Mouse (Mus musculus) heart, embryonic 16.5 days (tissue): Measurements from ENCODE around the gene Eva1b. TPM values are rescaled to one million over a fixed set of nuclear protein-coding genes. Genes with fewer than 3 reads are reported as not detected.
A peak's percentile ranks its signal among the peaks of the same experiment; 100 is the strongest.

Experiments used
- ATAC-seq: fragments of 200-750 bp; cut with Nextera tagmentation; replicated peaks from 2 replicates; pipeline ENCODE4 v1.8.0; 2017; ENCODE audit warnings: moderate number of reproducible peaks; ENCODE audit not compliant: insufficient read depth, low FRiP score; ENCODE audit errors: extremely low read depth
- H3K27ac ChIP-seq: fragments of 300-500 bp; sonication (generic); 2 replicates; pipeline ENCODE4 v1.5.1; 2014; ENCODE audit warnings: mild to moderate bottlenecking, low read length, control low read depth, moderate library complexity
- H3K27me3 ChIP-seq: fragments of 300-500 bp; sonication (generic); 2 replicates; pipeline ENCODE4 v1.6.1; 2014; ENCODE audit warnings: low read length, mixed read lengths; ENCODE audit not compliant: control insufficient read depth, insufficient read depth
- H3K36me3 ChIP-seq: fragments of 300-500 bp; sonication (generic); 2 replicates; pipeline ENCODE4 v1.6.1; 2014; ENCODE audit not compliant: control insufficient read depth, insufficient read depth
- H3K4me1 ChIP-seq: fragments of 300-500 bp; sonication (generic); 2 replicates; pipeline ENCODE4 v1.6.1; 2014; ENCODE audit warnings: low read length, mixed read lengths; ENCODE audit not compliant: control insufficient read depth, insufficient read depth
- H3K4me2 ChIP-seq: fragments of 300-500 bp; sonication (generic); 2 replicates; pipeline ENCODE4 v1.6.1; 2014; ENCODE audit warnings: low read depth, mild to moderate bottlenecking, control low read depth, low read length
- H3K4me3 ChIP-seq: fragments of 300-500 bp; sonication (generic); 2 replicates; pipeline ENCODE4 v1.5.1; 2014; ENCODE audit warnings: mild to moderate bottlenecking, control low read depth, low read length
- H3K9ac ChIP-seq: fragments of 300-500 bp; sonication (generic); 2 replicates; pipeline ENCODE4 v1.6.1; 2014; ENCODE audit warnings: low read length, control low read depth
- H3K9me3 ChIP-seq: fragments of 300-500 bp; sonication (generic); replicated peaks from 2 replicates; pipeline ENCODE4 v1.6.1; 2016; ENCODE audit warnings: low read length; ENCODE audit not compliant: control insufficient read depth
- WGBS: fragments of 180-500 bp; shearing (Covaris S2); extraction: QIAGEN DNeasy Blood & Tissue Kit; methylation state at CpG from one replicate; pipeline ENCODE4 v1.1.7; 2014; 5-methylcytosine and 5-hydroxymethylcytosine counted together
- polyA plus RNA-seq: library from polyadenylated mRNA; unstranded; fragments of >200 nt; fragmentation: Nextera tagmentation; extraction: Ambion mirVana; gene quantifications from 2 replicates; pipeline ENCODE4 v1.2.1, GENCODE M21; 2015

The Eva1b gene
- polyA plus RNA-seq, 1 experiment from 2014 or later: 29.5 TPM

DNA sequence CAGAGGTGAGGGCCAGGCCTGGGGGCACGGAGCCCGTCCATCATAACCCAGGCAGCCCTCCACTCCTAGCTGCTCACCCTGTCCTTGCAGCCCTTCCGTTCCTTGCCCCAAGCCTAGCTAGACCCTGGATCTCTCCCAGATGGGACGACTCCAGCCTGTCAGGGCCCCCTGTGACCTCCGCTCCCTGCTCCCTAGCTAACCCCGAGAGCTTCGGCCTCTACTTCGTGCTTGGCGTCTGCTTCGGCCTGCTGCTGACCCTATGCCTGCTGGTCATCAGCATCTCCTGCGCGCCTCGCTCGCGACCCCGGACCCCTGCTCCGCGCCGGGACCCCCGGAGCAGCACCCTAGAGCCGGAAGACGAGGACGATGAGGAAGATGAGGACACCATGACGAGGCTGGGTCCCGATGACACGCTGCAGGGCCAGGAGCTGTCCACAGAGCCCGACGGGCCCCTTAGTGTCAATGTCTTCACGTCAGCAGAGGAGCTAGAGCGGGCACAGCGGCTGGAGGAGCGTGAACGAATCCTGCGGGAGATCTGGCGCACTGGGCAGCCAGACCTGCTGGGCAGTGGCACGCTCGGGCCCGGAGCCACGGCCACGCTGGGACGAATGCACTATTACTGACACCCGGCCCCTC lies 1.6 kb downstream of the Eva1b start:
- 22% methylated on average over 42 of the region's 42 CpGs for WGBS
- no peaks in the 10 kb centered on the region for H3K9me3 ChIP-seq
- peak overlapping the region; percentile 80 for H3K9ac ChIP-seq
- H3K27ac ChIP-seq: peak overlapping the region; percentile 82
- peak overlapping the region; percentile 81 for H3K4me2 ChIP-seq
- no peak for ATAC-seq
- no peaks in the 10 kb centered on the region; the same call in 1 of the 2 replicates for H3K36me3 ChIP-seq
- H3K4me1 ChIP-seq: peaks cover 30% of the 10 kb centered on the region
- H3K4me3 ChIP-seq: peak overlapping the region; percentile 69
- H3K27me3 ChIP-seq: no peaks in the 10 kb centered on the region

DNA sequence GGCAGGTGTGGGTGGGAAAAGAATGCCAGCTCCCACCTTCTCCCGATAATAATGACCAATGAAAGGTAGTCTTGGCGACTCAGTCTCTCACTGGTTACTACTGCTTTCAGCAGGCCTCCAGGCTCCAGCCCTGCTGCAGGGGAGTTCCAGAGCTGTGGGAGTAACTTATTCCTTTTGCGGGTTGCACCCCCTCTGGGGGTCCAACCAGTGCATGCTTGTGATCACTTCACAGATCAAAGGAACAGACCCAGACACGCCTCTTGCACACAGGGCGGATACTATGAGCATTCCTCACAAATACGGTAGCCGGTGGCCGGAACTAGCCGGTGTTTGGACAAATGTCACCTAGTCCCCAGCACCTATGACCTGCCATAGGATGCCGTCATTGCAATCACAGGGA lies 2.3 kb downstream of the Eva1b start:
- H3K9me3 ChIP-seq: no peaks in the 10 kb centered on the region
- H3K4me1 ChIP-seq: peaks cover 30% of the 10 kb centered on the region
- peak overlapping the region; percentile 71 for H3K27ac ChIP-seq
- peak overlapping the region; percentile 69 for H3K4me3 ChIP-seq
- 48% methylated on average over 10 of the region's 10 CpGs for whole genome bisulfite sequencing
- no peaks in the 10 kb centered on the region; the same call in 1 of the 2 replicates for H3K36me3 ChIP-seq
- H3K9ac ChIP-seq: peak overlapping the region; percentile 33; the same call in 1 of the 2 replicates
- ATAC-seq: no peak
- H3K4me2 ChIP-seq: peak overlapping the region; percentile 81
- no peaks in the 10 kb centered on the region for H3K27me3 ChIP-seq

DNA sequence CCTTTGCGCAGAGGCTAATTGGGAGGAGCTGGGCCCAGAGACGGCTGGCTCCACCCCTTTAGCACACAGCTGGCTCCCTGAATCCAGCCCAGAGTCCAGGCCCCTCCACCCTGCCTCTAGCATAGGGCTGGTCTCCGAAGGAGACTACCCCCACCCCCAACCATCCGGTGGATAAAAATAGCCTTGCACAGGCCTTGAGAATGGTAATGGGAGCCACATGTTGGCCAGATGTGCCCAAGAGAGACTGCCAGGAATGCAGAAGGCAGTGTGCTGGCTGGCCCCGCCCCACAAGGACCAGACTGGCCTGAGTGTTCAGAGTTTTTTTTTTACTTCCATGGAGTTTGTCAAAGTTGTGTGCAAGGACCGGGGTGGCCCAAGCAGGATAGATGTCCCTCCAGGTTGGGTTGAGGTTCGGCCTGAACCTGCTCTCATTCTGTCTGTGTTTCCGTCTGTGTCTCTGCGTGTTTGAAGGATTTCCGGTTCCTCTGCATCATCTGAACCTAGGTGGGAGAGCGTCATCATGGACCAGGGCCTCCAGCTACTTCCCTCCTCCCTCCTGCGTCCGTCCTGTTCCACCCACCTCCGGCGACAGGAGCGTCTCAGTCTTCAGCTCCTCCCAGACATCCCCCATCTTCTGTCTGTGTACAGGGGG lies 2.9 kb downstream of the Eva1b start:
- Histone ChIP-seq H3K27ac (peak overlapping the region; percentile 71), H3K27me3 (no peaks in the 10 kb centered on the region), H3K36me3 (no peaks in the 10 kb centered on the region; the same call in 1 of the 2 replicates), H3K9me3 (no peaks in the 10 kb centered on the region), H3K9ac (peak overlapping the region; percentile 28; the same call in 1 of the 2 replicates), H3K4me3 (peak overlapping the region; percentile 69), H3K4me1 (peaks cover 32% of the 10 kb centered on the region), H3K4me2 (peak overlapping the region; percentile 81)
- 41% methylated on average over 16 of the region's 16 CpGs for WGBS
- peak; percentile 55 for ATAC-seq

DNA sequence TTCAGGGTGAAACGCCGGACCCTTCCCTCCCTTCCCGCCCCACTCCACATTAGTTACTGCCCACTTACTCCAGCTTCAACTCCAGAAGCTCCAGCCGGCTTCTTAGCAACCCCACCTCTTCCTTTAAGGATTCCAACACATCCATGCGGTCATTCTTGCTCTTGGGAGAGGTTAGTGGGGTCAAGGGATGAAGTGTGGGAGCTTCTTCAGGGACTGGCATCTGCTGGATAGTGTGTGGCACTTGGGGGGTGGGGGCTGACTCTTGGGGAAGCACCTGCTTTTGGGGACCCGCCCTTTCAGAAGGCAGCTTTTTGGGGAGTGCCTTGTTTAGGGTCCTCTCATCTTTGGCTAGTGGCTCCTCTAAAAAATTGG lies 3.4 kb downstream of the Eva1b start:
- 66% methylated on average over 6 of the region's 6 CpGs for WGBS
- H3K9ac ChIP-seq: peak overlapping the region; percentile 28; the same call in 1 of the 2 replicates
- no peaks in the 10 kb centered on the region for H3K27me3 ChIP-seq
- peak overlapping the region; percentile 81 for H3K4me2 ChIP-seq
- peaks cover 32% of the 10 kb centered on the region for H3K4me1 ChIP-seq
- 0 out of 2 replicates have a peak overlapping the region, but pooled peaks have one; percentile 69 for H3K4me3 ChIP-seq
- ATAC-seq: no peak
- H3K36me3 ChIP-seq: no peaks in the 10 kb centered on the region; the same call in 1 of the 2 replicates
- H3K27ac ChIP-seq: peak overlapping the region; percentile 71
- H3K9me3 ChIP-seq: no peaks in the 10 kb centered on the region

DNA sequence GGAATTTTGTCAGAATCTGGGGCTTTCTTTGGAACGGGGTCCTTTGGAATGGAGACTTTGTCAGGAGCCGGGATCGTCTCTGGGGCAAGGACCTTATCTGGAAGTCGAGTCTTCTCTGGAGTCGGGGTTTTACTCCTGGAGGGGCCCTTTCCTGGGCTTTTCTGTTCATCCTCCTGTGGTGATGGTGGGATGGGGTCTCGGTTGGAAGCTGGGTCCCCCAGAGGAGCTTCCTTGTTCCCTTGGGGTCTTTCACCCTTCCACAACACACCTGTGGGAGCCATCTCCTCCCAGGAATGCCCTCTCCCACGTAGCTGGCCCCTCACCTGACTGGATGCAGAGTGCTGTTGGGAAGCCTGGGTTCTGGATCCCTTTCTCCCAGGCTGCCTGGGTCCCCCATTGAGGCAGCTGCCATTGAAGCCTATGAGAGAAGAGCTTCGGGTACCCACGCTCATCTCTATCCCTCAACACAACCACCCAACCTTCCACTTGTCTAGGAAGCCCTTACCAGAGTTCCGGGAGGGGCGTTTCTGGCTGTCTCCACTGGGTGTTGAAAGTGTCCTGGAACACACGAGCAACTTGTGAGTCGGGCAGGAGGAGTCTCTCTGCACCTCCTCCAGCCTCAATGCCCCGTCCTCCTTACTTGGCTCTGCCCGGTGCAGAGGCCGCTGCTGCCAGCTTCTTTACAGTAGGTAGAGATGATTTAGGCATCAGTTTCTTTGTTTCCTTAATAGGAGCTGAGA lies 4.3 kb downstream of the Eva1b start:
- Histone ChIP-seq H3K9ac (no peak overlapping the region), H3K4me3 (no peak overlapping the region), H3K9me3 (no peaks in the 10 kb centered on the region), H3K4me2 (no peak overlapping the region), H3K27ac (no peak overlapping the region), H3K36me3 (no peaks in the 10 kb centered on the region; the same call in 1 of the 2 replicates), H3K4me1 (peaks cover 32% of the 10 kb centered on the region), H3K27me3 (no peaks in the 10 kb centered on the region)
- WGBS: 69% methylated on average over 16 of the region's 16 CpGs
- ATAC-seq: no peak

DNA sequence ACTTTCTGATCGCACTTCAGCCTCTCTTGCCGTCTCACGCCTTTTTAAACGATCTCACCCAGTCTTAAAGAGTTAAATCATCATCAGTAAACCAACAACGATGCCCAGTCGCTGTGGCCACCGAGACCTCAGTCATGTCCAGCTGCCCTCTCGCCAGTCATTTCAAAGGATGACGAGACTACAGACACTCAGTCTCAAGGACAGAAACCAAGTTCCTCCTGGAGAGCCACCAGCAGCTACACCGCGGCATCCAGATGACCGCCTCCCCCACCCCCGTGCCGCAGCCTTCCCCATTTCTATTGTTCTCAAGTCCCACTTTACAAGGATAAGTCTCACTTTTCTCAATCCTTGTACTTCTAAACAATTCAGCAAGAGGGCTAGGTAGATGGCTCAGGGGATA lies 5.3 kb downstream of the Eva1b start:
- 52% methylated on average over 14 of the region's 14 CpGs for WGBS
- H3K4me3 ChIP-seq: no peak overlapping the region

DNA sequence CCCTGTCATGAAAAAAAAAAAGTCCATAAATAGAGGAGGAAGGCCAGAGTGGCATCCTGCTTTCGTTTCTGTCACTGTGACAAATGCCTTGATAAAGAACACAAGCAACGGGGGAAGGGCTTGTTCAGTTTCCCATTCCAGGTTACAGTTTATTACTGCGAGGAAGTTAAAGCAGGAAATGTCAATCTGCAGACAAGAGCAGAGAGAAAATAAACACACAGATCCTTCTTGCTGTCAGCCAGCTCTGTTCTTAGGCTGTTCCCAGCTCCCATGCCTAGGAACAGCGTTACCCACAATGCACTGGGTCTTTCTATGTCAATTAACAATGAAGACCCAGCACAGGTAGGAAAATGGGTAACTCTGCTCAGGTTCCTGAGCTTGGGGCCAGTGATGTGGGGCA lies 7.6 kb downstream of the Eva1b start:
- no peak overlapping the region for H3K9ac ChIP-seq
- H3K27me3 ChIP-seq: no peaks in the 10 kb centered on the region
- 29% methylated on average over 4 of the region's 4 CpGs for WGBS
- peak overlapping the region; percentile 54 for H3K27ac ChIP-seq
- H3K4me3 ChIP-seq: no peak overlapping the region
- ATAC-seq: no peak
- no peaks in the 10 kb centered on the region for H3K9me3 ChIP-seq
- no peaks in the 10 kb centered on the region for H3K36me3 ChIP-seq
- H3K4me1 ChIP-seq: peaks cover 10% of the 10 kb centered on the region
- no peak overlapping the region for H3K4me2 ChIP-seq

More for the DNA sequence above, 5.3 kb downstream of the Eva1b start:
- Histone ChIP-seq H3K9me3 (no peaks in the 10 kb centered on the region), H3K9ac (no peak overlapping the region), H3K4me1 (peaks cover 27% of the 10 kb centered on the region), H3K36me3 (no peaks in the 10 kb centered on the region; the same call in 1 of the 2 replicates), H3K27ac (no peak overlapping the region), H3K4me2 (no peak overlapping the region), H3K27me3 (no peaks in the 10 kb centered on the region)
- no peak for ATAC-seq

DNA sequence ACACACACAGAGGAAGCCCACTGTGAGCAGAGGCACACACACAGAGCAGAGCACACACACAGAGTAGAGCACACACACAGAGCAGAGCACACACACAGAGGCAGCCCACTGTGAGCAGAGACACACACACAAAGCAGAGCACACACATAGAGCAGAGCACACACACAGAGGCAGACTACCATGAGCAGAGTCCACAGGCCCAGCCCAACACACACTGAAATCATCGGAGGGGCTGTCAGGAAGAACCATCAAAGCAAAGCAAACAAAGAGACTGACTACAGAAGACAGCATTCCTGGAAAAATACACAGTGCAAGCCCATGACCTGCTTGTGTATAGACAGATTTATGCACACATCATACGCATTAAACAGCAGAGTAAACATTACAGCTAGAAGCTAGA lies 8.3 kb downstream of the Eva1b start:
- H3K4me3 ChIP-seq: no peak overlapping the region
- no peak overlapping the region for H3K9ac ChIP-seq
- H3K36me3 ChIP-seq: no peaks in the 10 kb centered on the region
- H3K27ac ChIP-seq: peak overlapping the region; percentile 54; the same call in 1 of the 2 replicates
- H3K4me1 ChIP-seq: 0 out of 2 replicates have a peak, but pooled peaks cover 4% of the 10 kb centered on the region
- ATAC-seq: no peak
- WGBS: 45% methylated on average over 2 of the region's 2 CpGs
- H3K9me3 ChIP-seq: no peaks in the 10 kb centered on the region
- no peaks in the 10 kb centered on the region for H3K27me3 ChIP-seq
- H3K4me2 ChIP-seq: no peak overlapping the region
